Mouse (Mus musculus) retina, embryonic 14.5 days (tissue): ENCODE results near the gene Wdr83os.
"Not testable (repeated sequence)": the region's sequence is repeated elsewhere in the genome, so short reads cannot be mapped to it uniquely, and the experiment has no call there.

Experiments used
- DNase-seq: peaks from one replicate; pipeline ENCODE4 v3.0.0-alpha.2; 2015; ENCODE audit warnings: low spot score

Wdr83os gene

GRCm38 (mm10) chr8:85119052-85119981, 38.8 kb downstream of the Wdr83os start:
- peak; percentile 83 for DNase-seq

GRCm38 (mm10) chr8:85120251-85120650, 39.7 kb downstream of the Wdr83os start:
- not testable (repeated sequence) for DNase-seq

GRCm38 (mm10) chr8:85122995-85123394, 42.5 kb downstream of the Wdr83os start, which contains the start of gene Zfp791:
TSS of gene Zfp791 (minus strand) at chr8:85123095.
- no peak for DNase-seq

- DNase-seq = no peak
These were observed 43.2 kb downstream of the Wdr83os start for GRCm38 (mm10) chr8:85123691-85124090.
